Mouse (Mus musculus): ENCODE data around the gene Atp11a. TPM values are rescaled to one million over a fixed set of nuclear protein-coding genes. Genes with fewer than 3 reads are reported as not detected.

The Atp11a gene
- polyA plus RNA-seq, 1 experiment from 2014 or later: 45.4 TPM

GRCm38 (mm10) chr8:12764971-12765370 lies 8.2 kb downstream of the Atp11a start:
- no peak for ATAC-seq
- Histone ChIP-seq H3K9me3 (ENCODE audit: low read length) (no peaks in the 10 kb centered on the region), H3K9ac (replicated peaks; ENCODE audit: low read depth) (no peak overlapping the region), H3K4me2 (replicated peaks; ENCODE audit: low read depth, low read length) (no peak overlapping the region), H3K27ac (ENCODE audit: low read length) (no peak overlapping the region), H3K27me3 (replicated peaks; ENCODE audit: insufficient read depth, low read length) (no peaks in the 10 kb centered on the region), H3K4me3 (ENCODE audit: low read depth, low read length) (no peak overlapping the region), H3K36me3 (ENCODE audit: insufficient read depth, low read length) (no peaks in the 10 kb centered on the region; the same call in 1 of the 2 replicates), H3K4me1 (ENCODE audit: insufficient read depth, low read depth, low read length) (peaks cover 5% of the 10 kb centered on the region)
- no peak for TF ChIP-seq CTCF (IDR thresholded peaks at IDR 0.05)
- no peak for TF ChIP-seq EP300 (IDR thresholded peaks at IDR 0.05)
- no peak for DNase-seq (ENCODE audit: low spot score)
- WGBS: 88% methylated on average over 4 of the region's 4 CpGs

- DNase-seq (ENCODE audit: low spot score) (no peak), ATAC-seq (no peak)
- H3K9ac ChIP-seq (replicated peaks; ENCODE audit: low read depth): no peak overlapping the region
- no peaks in the 10 kb centered on the region for H3K9me3 ChIP-seq (ENCODE audit: low read length)
- no peaks in the 10 kb centered on the region for H3K27me3 ChIP-seq (replicated peaks; ENCODE audit: insufficient read depth, low read length)
- no peak overlapping the region for H3K4me3 ChIP-seq (ENCODE audit: low read depth, low read length)
- TF ChIP-seq CTCF (IDR thresholded peaks at IDR 0.05) (no peak), EP300 (IDR thresholded peaks at IDR 0.05) (no peak)
- H3K4me2 ChIP-seq (replicated peaks; ENCODE audit: low read depth, low read length): no peak overlapping the region
- H3K4me1 ChIP-seq (ENCODE audit: insufficient read depth, low read depth, low read length): peaks cover 3% of the 10 kb centered on the region
- no peaks in the 10 kb centered on the region; the same call in 1 of the 2 replicates for H3K36me3 ChIP-seq (ENCODE audit: insufficient read depth, low read length)
- H3K27ac ChIP-seq (ENCODE audit: low read length): no peak overlapping the region
- WGBS: 92% methylated on average over 3 of the region's 3 CpGs
These were observed 10.4 kb downstream of the Atp11a start for GRCm38 (mm10) chr8:12767176-12767575.

- H3K4me1 ChIP-seq (ENCODE audit: insufficient read depth, low read depth, low read length): peaks cover 7% of the 10 kb centered on the region; the same call in 1 of the 2 replicates
- no peaks in the 10 kb centered on the region for H3K9me3 ChIP-seq (ENCODE audit: low read length)
- H3K27me3 ChIP-seq (replicated peaks; ENCODE audit: insufficient read depth, low read length): no peaks in the 10 kb centered on the region
- TF ChIP-seq CTCF (IDR thresholded peaks at IDR 0.05) (no peak), EP300 (IDR thresholded peaks at IDR 0.05) (no peak)
- H3K9ac ChIP-seq (replicated peaks; ENCODE audit: low read depth): no peak overlapping the region
- no peak for ATAC-seq
- H3K36me3 ChIP-seq (ENCODE audit: insufficient read depth, low read length): no peaks in the 10 kb centered on the region; the same call in 1 of the 2 replicates
- 57% methylated on average over 6 of the region's 6 CpGs for WGBS
- no peak overlapping the region for H3K27ac ChIP-seq (ENCODE audit: low read length)
- H3K4me3 ChIP-seq (ENCODE audit: low read depth, low read length): no peak overlapping the region
- no peak overlapping the region for H3K4me2 ChIP-seq (replicated peaks; ENCODE audit: low read depth, low read length)
- no peak for DNase-seq (ENCODE audit: low spot score)
These were observed 11.9 kb downstream of the Atp11a start for GRCm38 (mm10) chr8:12768747-12769146.

- no peak for ATAC-seq
- Histone ChIP-seq H3K4me2 (replicated peaks; ENCODE audit: low read depth, low read length) (no peak overlapping the region), H3K9ac (replicated peaks; ENCODE audit: low read depth) (no peak overlapping the region), H3K9me3 (ENCODE audit: low read length) (no peaks in the 10 kb centered on the region), H3K27ac (ENCODE audit: low read length) (no peak overlapping the region), H3K27me3 (replicated peaks; ENCODE audit: insufficient read depth, low read length) (no peaks in the 10 kb centered on the region), H3K36me3 (ENCODE audit: insufficient read depth, low read length) (no peaks in the 10 kb centered on the region; the same call in 1 of the 2 replicates), H3K4me1 (ENCODE audit: insufficient read depth, low read depth, low read length) (peaks cover 9% of the 10 kb centered on the region; the same call in 1 of the 2 replicates), H3K4me3 (ENCODE audit: low read depth, low read length) (no peak overlapping the region)
- TF ChIP-seq CTCF (IDR thresholded peaks at IDR 0.05): no peak
- TF ChIP-seq EP300 (IDR thresholded peaks at IDR 0.05): no peak
- no peak for DNase-seq (ENCODE audit: low spot score)
- 90% methylated on average over 7 of the region's 7 CpGs for WGBS
These were observed 12.5 kb downstream of the Atp11a start for GRCm38 (mm10) chr8:12769296-12769695.

- WGBS: 88% methylated on average over 2 of the region's 2 CpGs
- no peak for ATAC-seq
- H3K4me3 ChIP-seq (ENCODE audit: low read depth, low read length): no peak overlapping the region
- no peaks in the 10 kb centered on the region for H3K9me3 ChIP-seq (ENCODE audit: low read length)
- H3K9ac ChIP-seq (replicated peaks; ENCODE audit: low read depth): no peak overlapping the region
- no peaks in the 10 kb centered on the region for H3K36me3 ChIP-seq (ENCODE audit: insufficient read depth, low read length)
- no peak overlapping the region for H3K4me2 ChIP-seq (replicated peaks; ENCODE audit: low read depth, low read length)
- TF ChIP-seq CTCF (IDR thresholded peaks at IDR 0.05) (no peak), EP300 (IDR thresholded peaks at IDR 0.05) (no peak)
- peaks cover 33% of the 10 kb centered on the region; the same call in 1 of the 2 replicates for H3K4me1 ChIP-seq (ENCODE audit: insufficient read depth, low read depth, low read length)
- no peak for DNase-seq (ENCODE audit: low spot score)
- H3K27me3 ChIP-seq (replicated peaks; ENCODE audit: insufficient read depth, low read length): no peaks in the 10 kb centered on the region
- no peak overlapping the region for H3K27ac ChIP-seq (ENCODE audit: low read length)
These were observed 15.5 kb downstream of the Atp11a start for GRCm38 (mm10) chr8:12772319-12772718.

GRCm38 (mm10) chr8:12773914-12774313 lies 17.1 kb downstream of the Atp11a start:
- Histone ChIP-seq H3K36me3 (ENCODE audit: insufficient read depth, low read length) (no peaks in the 10 kb centered on the region), H3K4me3 (ENCODE audit: low read depth, low read length) (no peak overlapping the region), H3K9me3 (ENCODE audit: low read length) (no peaks in the 10 kb centered on the region), H3K4me1 (ENCODE audit: insufficient read depth, low read depth, low read length) (peaks cover 36% of the 10 kb centered on the region; the same call in 1 of the 2 replicates), H3K27me3 (replicated peaks; ENCODE audit: insufficient read depth, low read length) (no peaks in the 10 kb centered on the region), H3K9ac (replicated peaks; ENCODE audit: low read depth) (no peak overlapping the region), H3K4me2 (replicated peaks; ENCODE audit: low read depth, low read length) (no peak overlapping the region), H3K27ac (ENCODE audit: low read length) (peak overlapping the region; percentile 57)
- DNase-seq (ENCODE audit: low spot score): no peak
- no peak for TF ChIP-seq EP300 (IDR thresholded peaks at IDR 0.05)
- TF ChIP-seq CTCF (IDR thresholded peaks at IDR 0.05): no peak
- ATAC-seq: no peak
- WGBS: 51% methylated on average over 4 of the region's 4 CpGs

- Histone ChIP-seq H3K36me3 (ENCODE audit: insufficient read depth, low read length) (no peaks in the 10 kb centered on the region), H3K27ac (ENCODE audit: low read length) (peak overlapping the region; percentile 57), H3K9ac (replicated peaks; ENCODE audit: low read depth) (no peak overlapping the region), H3K4me3 (ENCODE audit: low read depth, low read length) (no peak overlapping the region), H3K27me3 (replicated peaks; ENCODE audit: insufficient read depth, low read length) (no peaks in the 10 kb centered on the region), H3K9me3 (ENCODE audit: low read length) (no peaks in the 10 kb centered on the region), H3K4me1 (ENCODE audit: insufficient read depth, low read depth, low read length) (peaks cover 40% of the 10 kb centered on the region), H3K4me2 (replicated peaks; ENCODE audit: low read depth, low read length) (no peak overlapping the region)
- WGBS: 33% methylated on average over 4 of the region's 4 CpGs
- TF ChIP-seq CTCF (IDR thresholded peaks at IDR 0.05): no peak
- peak; percentile 87 for TF ChIP-seq EP300 (IDR thresholded peaks at IDR 0.05)
- peak; percentile 90 for ATAC-seq
- DNase-seq (ENCODE audit: low spot score): peak; percentile 88
These were observed 18.1 kb downstream of the Atp11a start for GRCm38 (mm10) chr8:12774872-12775298.

Data from lung, postnatal 0 days (tissue).